Mouse (Mus musculus) forelimb bud, embryonic 11.5 days (tissue): ENCODE measurements around the gene Gpr108.

ENCODE experiments used
- DNase-seq: peaks from one replicate; pipeline ENCODE4 v3.0.0-alpha.2; 2012; ENCODE audit warnings: low read depth, low spot score

The Gpr108 gene

GRCm38 (mm10) chr17:57214676-57215387, 33.4 kb downstream of the Gpr108 start:
- peak; percentile 10 for DNase-seq

DNA sequence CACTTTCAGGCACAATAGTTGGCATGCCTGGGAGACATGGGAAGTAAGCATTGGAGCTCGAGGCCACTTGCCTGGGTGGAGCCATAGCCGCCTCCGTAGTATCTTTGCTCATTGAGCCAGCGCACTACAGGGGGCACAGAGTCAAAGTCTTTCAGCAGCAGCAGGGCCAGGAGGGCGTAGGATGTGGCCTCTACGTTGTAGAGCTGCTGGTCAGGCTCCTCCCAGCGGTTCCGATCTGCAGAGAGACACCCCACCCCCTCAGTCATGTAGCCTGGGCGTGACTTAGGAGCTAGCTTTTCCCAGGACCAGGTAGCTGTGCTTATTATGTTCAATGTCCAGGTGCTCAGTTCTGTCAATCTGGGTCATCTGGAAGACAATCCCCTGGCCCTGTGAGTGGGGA, 36.7 kb downstream of the Gpr108 start:
- DNase-seq, result no peak

DNA sequence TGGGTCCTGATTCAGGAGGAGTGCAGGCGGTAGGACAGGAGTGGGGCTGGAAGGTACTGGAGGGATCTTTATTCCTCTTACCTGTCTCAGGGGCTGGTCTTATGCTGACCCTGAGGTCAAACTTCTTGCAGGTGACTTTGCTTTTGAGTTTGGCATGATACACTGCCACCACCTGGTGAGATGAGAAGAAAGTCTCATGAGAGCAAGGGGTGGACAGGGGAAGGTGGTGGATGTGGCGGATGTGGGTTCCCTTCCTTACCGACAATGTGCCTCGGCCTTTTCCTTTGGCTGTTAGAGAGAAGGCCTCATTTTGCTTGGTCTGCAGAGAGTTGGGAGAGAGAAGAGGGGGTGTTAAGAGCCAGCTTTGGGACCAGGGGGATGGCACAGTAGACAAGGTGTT, 38.9 kb downstream of the Gpr108 start:
- DNase-seq, result no peak

GRCm38 (mm10) chr17:57207938-57208337, 40.3 kb downstream of the Gpr108 start:
- DNase-seq, result no peak

GRCm38 (mm10) chr17:57201841-57202724, 46.2 kb downstream of the Gpr108 start:
- DNase-seq, result no peak

DNA sequence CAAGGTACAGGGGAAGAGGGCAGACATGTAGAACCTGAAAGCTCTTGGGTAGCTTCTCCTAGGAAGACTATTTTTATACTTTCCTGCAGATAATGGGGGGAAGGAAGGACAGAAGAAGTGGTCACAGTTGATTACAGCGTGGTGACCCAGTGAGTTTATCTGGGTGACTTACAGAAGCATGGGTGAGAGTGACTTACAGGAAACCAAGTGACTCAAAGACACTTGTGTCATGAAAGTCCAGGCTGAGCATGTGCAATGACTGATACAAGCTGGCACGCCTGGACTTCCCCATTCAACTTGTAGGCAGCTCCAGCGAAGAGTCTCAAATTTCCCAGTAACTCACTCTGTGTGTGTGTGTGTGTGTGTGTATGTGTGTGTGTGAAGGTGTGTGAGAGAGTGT, 50.0 kb downstream of the Gpr108 start:
- DNase-seq, result no peak

- DNase-seq, result peak; percentile 27
Measured at GRCm38 (mm10) chr17:57195326-57196010, 52.8 kb downstream of the Gpr108 start.

DNA sequence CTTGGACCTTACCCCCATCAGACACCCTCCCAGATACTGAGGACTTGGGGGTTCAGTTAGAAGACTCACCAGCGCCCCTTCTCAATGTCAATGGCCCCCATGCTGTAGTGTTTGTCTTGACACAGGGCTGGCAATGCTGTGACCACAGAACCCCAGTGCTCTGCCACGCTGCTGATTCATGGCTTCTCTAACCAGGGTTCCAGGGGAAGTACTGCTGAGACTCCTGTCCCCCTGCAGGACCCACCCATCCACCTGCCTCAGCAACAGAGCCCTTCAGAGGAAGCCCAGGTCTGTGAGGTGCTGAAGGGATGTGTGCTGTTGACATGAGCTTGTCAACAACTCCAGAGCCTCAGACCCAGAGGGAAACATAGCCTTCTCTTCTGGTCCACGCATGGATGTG, 53.5 kb downstream of the Gpr108 start:
- DNase-seq, result no peak

- DNase-seq, result no peak
Measured at GRCm38 (mm10) chr17:57194041-57194507, 54.2 kb downstream of the Gpr108 start, which contains the start of gene Tnfsf14. Gene Tnfsf14, minus strand, starts transcription at chr17:57194177.

- no peak for DNase-seq
Measured at GRCm38 (mm10) chr17:57188510-57189192, 59.6 kb downstream of the Gpr108 start.

DNA sequence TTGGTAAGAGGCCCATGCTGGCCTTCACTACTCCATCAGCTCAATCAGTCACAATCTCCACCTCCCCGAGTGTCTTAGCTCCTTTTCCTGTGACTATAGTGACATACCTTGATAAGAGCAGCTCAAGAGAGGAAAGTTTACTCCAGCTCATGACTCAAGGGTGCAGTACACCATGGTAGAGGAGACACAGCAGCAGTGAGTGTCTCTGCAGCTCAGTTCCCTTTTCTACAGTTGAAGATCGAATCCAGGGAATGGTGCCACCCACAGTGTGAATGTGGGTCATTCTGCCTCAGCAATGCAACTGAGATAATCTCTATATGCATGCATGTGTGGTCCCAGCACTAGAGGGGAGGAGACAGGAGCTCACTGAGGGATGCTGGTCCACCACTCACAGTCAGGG, 62.6 kb downstream of the Gpr108 start:
- no peak for DNase-seq
